Mouse (Mus musculus) spleen, postnatal 14 days (tissue): ENCODE data around the gene Snrpb2.
A peak's percentile ranks its signal among the peaks of the same experiment; 100 is the strongest.

Experiments
- DNase-seq, 2 experiments: peaks; one replicate each; pipeline ENCODE4 v3.0.0; 2021 to 2022; ENCODE audit warnings: low spot score in 2 of 2

The Snrpb2 gene

GRCm38 (mm10) chr2:143062812-143063792, at the start of gene Snrpb2:
Gene Snrpb2 (plus strand): TSS chr2:143063039.
- DNase-seq: peak; percentile 61 to 76

- DNase-seq: no peak
These were observed 49.8 kb upstream of the Snrpb2 start for GRCm38 (mm10) chr2:143013057-143013456.

- DNase-seq: no peak
These were observed 44.8 kb upstream of the Snrpb2 start for GRCm38 (mm10) chr2:143018084-143018483.

- no peak for DNase-seq
These were observed 44.2 kb upstream of the Snrpb2 start for GRCm38 (mm10) chr2:143018591-143019130.

GRCm38 (mm10) chr2:143019727-143020126, 43.1 kb upstream of the Snrpb2 start:
- no peak for DNase-seq

- no peak for DNase-seq
These were observed 39.5 kb upstream of the Snrpb2 start for GRCm38 (mm10) chr2:143023331-143023730.

GRCm38 (mm10) chr2:143024226-143024625, 38.6 kb upstream of the Snrpb2 start:
- no peak for DNase-seq

- no peak for DNase-seq
These were observed 31.6 kb upstream of the Snrpb2 start for GRCm38 (mm10) chr2:143031283-143031682.

- no peak for DNase-seq
These were observed 30.2 kb upstream of the Snrpb2 start for GRCm38 (mm10) chr2:143032378-143033255.

GRCm38 (mm10) chr2:143034350-143035085, 28.3 kb upstream of the Snrpb2 start:
- DNase-seq: no peak

GRCm38 (mm10) chr2:143035086-143035593, 27.7 kb upstream of the Snrpb2 start:
- no peak for DNase-seq

- DNase-seq: no peak
These were observed 21.2 kb upstream of the Snrpb2 start for GRCm38 (mm10) chr2:143041596-143041995.

GRCm38 (mm10) chr2:143055251-143055650, 7.6 kb upstream of the Snrpb2 start:
- no peak for DNase-seq

- DNase-seq: no peak
These were observed 6.1 kb upstream of the Snrpb2 start for GRCm38 (mm10) chr2:143056736-143057135.

- no peak for DNase-seq
These were observed 417 bp upstream of the Snrpb2 start for GRCm38 (mm10) chr2:143062432-143062811.

- no peak for DNase-seq
These were observed 3.1 kb downstream of the Snrpb2 start for GRCm38 (mm10) chr2:143065914-143066313.

- DNase-seq: no peak
These were observed 15.5 kb downstream of the Snrpb2 start, which contains the start of gene Otor for GRCm38 (mm10) chr2:143078198-143078851. Gene Otor (plus strand): TSS chr2:143078473.

- no peak for DNase-seq
These were observed 18.9 kb downstream of the Snrpb2 start for GRCm38 (mm10) chr2:143081693-143082092.

GRCm38 (mm10) chr2:143084852-143085397, 22.1 kb downstream of the Snrpb2 start:
- DNase-seq: no peak

- no peak for DNase-seq
These were observed 27.0 kb downstream of the Snrpb2 start for GRCm38 (mm10) chr2:143089866-143090265.
